Comparison of ENCODE assay signal across 8 mouse cellular contexts in the genomic region with DNA sequence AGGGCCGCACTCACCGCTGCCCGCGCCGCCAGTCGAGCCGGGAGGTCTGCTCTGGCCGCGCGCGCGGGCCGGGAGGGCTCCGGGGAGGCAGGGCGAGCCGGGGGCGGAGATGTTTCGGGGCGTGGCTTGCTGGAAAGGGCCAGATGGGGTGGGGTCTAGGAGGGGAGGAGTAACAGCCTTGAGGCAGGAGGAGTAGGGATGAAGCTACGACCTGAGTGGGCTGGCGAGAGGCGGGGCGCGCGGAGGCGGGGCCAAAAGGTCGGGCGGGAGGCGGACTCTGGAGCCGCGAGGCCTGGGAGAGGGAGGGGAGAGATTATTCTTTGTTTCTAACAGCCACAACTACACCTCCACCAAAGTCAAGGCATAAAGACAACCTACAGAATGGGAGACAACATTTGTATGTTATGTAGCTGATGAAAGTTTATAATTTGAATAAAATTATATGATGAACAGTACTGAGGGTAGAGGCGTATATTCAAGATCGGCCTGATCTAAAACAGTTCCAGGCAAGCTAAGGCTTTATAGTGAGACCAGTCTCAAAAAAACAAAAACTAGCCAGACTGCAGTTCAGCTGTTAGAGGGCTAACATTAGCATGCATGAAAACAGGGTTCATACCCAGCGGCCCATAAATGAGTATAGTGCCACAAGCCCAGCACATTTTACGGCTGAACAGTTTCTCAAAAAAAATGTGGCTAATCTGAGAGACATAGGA.
DNase-seq lines count a peak whose midpoint lies in the region; ATAC-seq lines count a peak whose summit lies in the region.

No protein-coding gene starts in this region.

- peak; percentile 99 for DNase-seq in Muller cell, postnatal 12 days (ENCODE audit: inconsistent ontology term)
- DNase-seq in cerebellum, adult 9-10 months, result peak; percentile 51
- DNase-seq in hindbrain, embryonic 10.5 days (ENCODE audit: low spot score), result peak; percentile 97
- peak; percentile 88 for DNase-seq in layer of hippocampus, adult 9-11 months
- DNase-seq in lung, postnatal 10 days, result peak; percentile 98
- peak; percentile 94 for DNase-seq in ovary, postnatal 14 days (ENCODE audit: low spot score)
- DNase-seq in thymus, postnatal 10 days (ENCODE audit: low spot score in 2 of 2), result peak; percentile 81 to 85

- peaks cover 30% of the 10 kb centered on the region for H3K36me3 ChIP-seq in hindbrain, embryonic 10.5 days

- no peaks in the 10 kb centered on the region for H3K27me3 ChIP-seq in hindbrain, embryonic 10.5 days (ENCODE audit: insufficient read depth, poor library complexity, severe bottlenecking)

- 9% methylated on average over 35 of the region's 35 CpGs for WGBS in hindbrain, embryonic 10.5 days

- peak; percentile 74 for ATAC-seq in frontal cortex, adult (ENCODE audit: low TSS enrichment)

- H3K4me1 ChIP-seq in hindbrain, embryonic 10.5 days (replicated peaks), result peaks cover 22% of the 10 kb centered on the region

- peak overlapping the region; percentile 95 for H3K27ac ChIP-seq in hindbrain, embryonic 10.5 days

- peaks cover 21% of the 10 kb centered on the region for H3K9me3 ChIP-seq in hindbrain, embryonic 10.5 days

- H3K4me3 ChIP-seq in hindbrain, embryonic 10.5 days, result peak overlapping the region; percentile 90

Comparison
In these comparisons a context has a peak if more than half of its experiments do, and no peak if none do; other contexts are left out.
1. Peak in every context shown above with its lines: DNase-seq, ATAC-seq, H3K4me3 ChIP-seq and H3K27ac ChIP-seq.